Mouse (Mus musculus) thymus, postnatal 25 days (tissue): ENCODE data around the gene Card10.

Experiments used
- DNase-seq: peaks from one replicate; pipeline ENCODE4 v3.0.0; 2022

Card10 gene

GRCm38 (mm10) chr15:78771531-78772367 lies 31.1 kb downstream of the Card10 start:
- peak; percentile 75 for DNase-seq

- DNase-seq, result peak; percentile 52
Observed at GRCm38 (mm10) chr15:78770983-78771355, 31.9 kb downstream of the Card10 start.

- DNase-seq, result no peak
Observed at GRCm38 (mm10) chr15:78770234-78770982, 32.4 kb downstream of the Card10 start.

GRCm38 (mm10) chr15:78769064-78769463 lies 33.8 kb downstream of the Card10 start:
- DNase-seq, result no peak

- DNase-seq, result no peak
Observed at GRCm38 (mm10) chr15:78763704-78764103, 39.1 kb downstream of the Card10 start.

GRCm38 (mm10) chr15:78763210-78763609 lies 39.6 kb downstream of the Card10 start:
- DNase-seq, result no peak

GRCm38 (mm10) chr15:78761112-78761511 lies 41.7 kb downstream of the Card10 start:
- DNase-seq, result no peak

- DNase-seq, result no peak
Observed at GRCm38 (mm10) chr15:78758132-78758531, 44.7 kb downstream of the Card10 start.

GRCm38 (mm10) chr15:78755966-78756725 lies 46.7 kb downstream of the Card10 start:
- DNase-seq, result no peak

- DNase-seq, result no peak
Observed at GRCm38 (mm10) chr15:78755226-78755625, 47.6 kb downstream of the Card10 start.

GRCm38 (mm10) chr15:78754144-78754543 lies 48.7 kb downstream of the Card10 start:
- DNase-seq, result no peak

GRCm38 (mm10) chr15:78752991-78753390 lies 49.9 kb downstream of the Card10 start:
- DNase-seq, result no peak

GRCm38 (mm10) chr15:78750608-78751350 lies 52.1 kb downstream of the Card10 start:
- DNase-seq, result no peak

GRCm38 (mm10) chr15:78749855-78750254 lies 53.0 kb downstream of the Card10 start:
- no peak for DNase-seq

- peak; percentile 85 for DNase-seq
Observed at GRCm38 (mm10) chr15:78744206-78744605, 58.6 kb downstream of the Card10 start.

- no peak for DNase-seq
Observed at GRCm38 (mm10) chr15:78742831-78743230, 60.0 kb downstream of the Card10 start.

GRCm38 (mm10) chr15:78740662-78741061 lies 62.2 kb downstream of the Card10 start:
- no peak for DNase-seq

- no peak for DNase-seq
Observed at GRCm38 (mm10) chr15:78737146-78737545, 65.7 kb downstream of the Card10 start.

GRCm38 (mm10) chr15:78736681-78737100 lies 66.2 kb downstream of the Card10 start:
- no peak for DNase-seq

GRCm38 (mm10) chr15:78736181-78736579 lies 66.7 kb downstream of the Card10 start:
- DNase-seq, result no peak

- no peak for DNase-seq
Observed at GRCm38 (mm10) chr15:78735431-78736180, 67.2 kb downstream of the Card10 start.

GRCm38 (mm10) chr15:78731830-78732229 lies 71.0 kb downstream of the Card10 start:
- no peak for DNase-seq
